Mouse (Mus musculus) left cerebral cortex, adult 18-20 months (tissue): ENCODE results near the gene Mpeg1. TPM values are rescaled to one million over a fixed set of nuclear protein-coding genes. Genes with fewer than 3 reads are reported as not detected.

Experiments
- DNase-seq, 2 experiments: peaks; one replicate each; pipeline ENCODE4 v3.0.0; 2021 to 2022; ENCODE audit warnings: low spot score in 2 of 2, mixed read lengths in 1 of 2
- long read RNA-seq, 2 experiments: library from polyadenylated mRNA; stranded (forward); transcript quantifications; one replicate each; pipeline ENCODE4 v2.0.0; 2021
- total RNA-seq, 2 experiments: library from RNA; stranded (reverse); gene quantifications; 2 replicates each; pipeline ENCODE4 v1.2.3; 2021

The Mpeg1 gene
- total RNA-seq: 1 to 10 TPM; 9.7 TPM
- long read RNA-seq, experiment 1, partial matches to known transcripts: 0 of 7 reads
- long read RNA-seq, experiment 1, other reads (novel, unspliced or antisense): 7 of 7 reads
- long read RNA-seq, experiment 2, partial matches to known transcripts: 0 of 3 reads
- long read RNA-seq, experiment 2, other reads (novel, unspliced or antisense): 3 of 3 reads

DNA sequence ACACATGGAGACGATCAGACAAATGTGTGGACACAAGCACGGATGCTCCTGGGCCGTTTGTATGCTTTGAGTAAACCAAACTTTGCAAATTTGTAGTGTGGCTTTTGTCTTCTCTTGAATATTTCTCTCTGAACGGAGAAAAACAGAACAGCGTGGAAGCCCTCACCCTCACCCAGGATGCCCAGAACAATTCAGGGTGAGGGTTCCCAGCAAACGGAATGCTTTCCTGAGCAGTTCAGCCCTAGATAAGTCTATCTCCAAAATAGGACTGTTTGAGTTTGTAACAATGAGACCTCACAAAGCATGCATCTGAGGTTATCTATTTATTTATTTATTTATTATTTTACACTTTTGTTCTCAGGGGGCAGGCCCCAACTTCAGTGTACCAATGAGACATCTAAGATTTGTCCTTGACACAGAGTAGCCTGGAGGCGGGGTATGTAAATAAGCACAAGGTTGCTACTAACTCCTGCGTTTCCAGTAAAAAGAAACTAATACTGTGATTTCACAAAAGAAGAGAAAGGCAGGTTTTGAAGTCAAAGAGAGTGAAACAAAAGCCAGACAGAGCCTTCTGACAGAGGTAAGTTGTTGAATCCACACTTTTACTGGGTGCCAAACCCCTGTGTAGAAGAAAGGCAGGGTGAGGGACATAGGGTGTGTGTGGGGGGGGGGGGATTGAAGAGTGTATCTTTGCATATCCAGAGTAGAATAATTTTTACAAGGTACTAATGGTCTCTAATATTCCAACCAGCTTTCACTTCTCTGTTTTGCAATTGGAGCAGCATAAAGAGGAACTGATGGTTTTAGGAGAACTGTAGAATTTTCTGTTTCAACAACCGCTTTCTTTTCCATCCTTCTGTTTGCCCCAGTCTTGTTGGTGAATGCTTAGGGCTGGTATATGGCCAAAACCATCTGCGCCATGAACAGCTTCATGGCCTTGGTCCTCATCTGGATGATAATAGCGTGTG lies at the start of gene Mpeg1:
Gene Mpeg1, plus strand, starts transcription at position 498 of the 968 bp plus-strand sequence.
- DNase-seq: no peak

DNA sequence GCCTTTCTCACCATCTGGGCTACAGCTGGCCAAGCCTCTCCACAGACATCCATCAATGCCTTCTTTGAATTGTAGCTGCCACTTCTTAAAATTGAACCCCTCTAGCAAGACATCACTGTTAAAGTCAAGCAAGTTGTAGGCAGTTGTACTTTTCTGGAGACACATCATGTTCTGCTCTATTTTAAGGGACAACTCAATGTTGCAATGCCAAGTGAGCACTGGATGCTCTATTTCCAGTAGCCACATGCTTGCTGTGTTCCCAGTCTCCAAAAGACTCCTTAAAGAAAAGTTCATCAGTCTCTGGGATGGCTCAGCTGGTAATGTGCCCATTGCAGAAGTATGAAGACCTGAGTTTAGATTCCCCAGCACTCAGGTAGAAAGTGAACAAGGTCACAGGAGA lies 46.8 kb upstream of the Mpeg1 start:
- DNase-seq: no peak

DNA sequence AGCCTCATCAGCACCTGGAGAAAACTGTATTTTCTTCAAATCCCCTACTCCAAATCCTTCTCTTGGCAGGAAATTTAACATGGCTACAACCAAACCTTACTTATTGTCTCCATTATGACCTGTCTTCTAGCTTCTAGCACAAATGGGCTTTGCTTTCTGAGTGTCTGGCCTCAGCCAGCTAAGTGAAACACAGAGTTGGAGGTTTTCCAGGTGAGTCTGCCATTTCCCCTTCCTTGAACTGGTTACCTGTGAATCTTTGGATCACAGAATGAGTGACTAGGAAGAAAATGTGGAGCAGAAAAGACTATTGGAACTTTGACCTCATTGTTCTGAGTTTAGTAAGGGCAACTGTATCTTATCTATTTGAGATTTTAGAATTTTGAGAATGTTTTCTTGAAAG lies 43.2 kb upstream of the Mpeg1 start, which contains the start of gene Olfr1441:
Gene Olfr1441, plus strand, starts transcription at position 73 of the 400 bp plus-strand sequence.
- no peak for DNase-seq

DNA sequence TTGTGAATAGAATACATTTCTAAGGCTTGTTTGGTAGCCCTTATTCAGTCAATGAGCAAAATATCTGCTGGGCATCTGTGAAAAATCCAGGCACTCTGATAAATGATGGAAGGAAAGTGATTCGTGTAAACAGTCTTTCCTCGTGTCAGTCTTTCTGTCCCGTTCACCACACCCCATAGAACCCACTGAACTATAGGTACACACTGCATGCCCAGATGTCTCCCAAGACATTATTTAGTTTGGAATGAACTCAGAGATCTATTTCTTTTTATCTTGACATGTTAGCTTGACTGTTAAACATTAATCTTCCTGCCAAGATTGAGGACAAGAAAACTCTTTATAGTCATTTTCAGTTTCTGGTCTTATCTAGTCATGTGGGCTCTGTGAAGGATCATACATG lies 42.3 kb upstream of the Mpeg1 start:
- DNase-seq: no peak

DNA sequence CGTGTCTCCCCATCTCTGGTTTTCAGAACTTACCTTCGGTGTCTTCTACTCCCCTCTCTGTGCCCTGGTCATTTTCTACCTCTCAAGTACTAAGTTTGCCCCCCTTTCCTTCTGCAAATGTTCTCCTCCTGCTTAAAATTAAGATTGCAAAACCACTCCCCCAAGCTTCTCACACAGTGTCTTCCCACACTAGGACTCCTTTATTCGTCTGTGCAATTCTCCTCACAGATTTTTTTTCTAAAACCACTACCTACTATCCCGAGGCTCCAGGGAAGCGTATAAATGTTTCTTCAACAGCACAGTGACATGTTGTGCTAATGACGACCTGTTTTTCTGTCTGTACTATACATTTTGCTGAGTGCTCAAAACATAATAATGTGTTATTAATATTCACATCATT lies 40.0 kb upstream of the Mpeg1 start:
- DNase-seq: no peak

DNA sequence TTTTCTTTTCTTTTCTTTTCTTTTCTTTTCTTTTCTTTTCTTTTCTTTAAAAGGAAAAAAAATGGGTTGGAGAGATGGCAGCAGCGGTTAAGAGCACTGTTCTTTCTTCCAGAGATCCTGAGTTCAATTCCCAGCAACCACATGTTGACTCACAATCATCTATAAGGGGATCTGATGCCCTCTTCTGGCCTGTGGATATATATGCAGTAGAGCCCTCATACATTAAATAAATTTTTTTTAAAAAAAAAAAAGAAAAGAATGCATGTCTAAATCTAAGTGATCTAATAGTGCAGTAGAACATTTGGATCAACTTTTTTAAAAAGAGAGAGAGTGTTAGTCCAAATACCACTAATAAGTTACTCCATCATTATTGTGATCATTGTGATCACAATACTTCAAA lies 38.9 kb upstream of the Mpeg1 start:
- no peak for DNase-seq

DNA sequence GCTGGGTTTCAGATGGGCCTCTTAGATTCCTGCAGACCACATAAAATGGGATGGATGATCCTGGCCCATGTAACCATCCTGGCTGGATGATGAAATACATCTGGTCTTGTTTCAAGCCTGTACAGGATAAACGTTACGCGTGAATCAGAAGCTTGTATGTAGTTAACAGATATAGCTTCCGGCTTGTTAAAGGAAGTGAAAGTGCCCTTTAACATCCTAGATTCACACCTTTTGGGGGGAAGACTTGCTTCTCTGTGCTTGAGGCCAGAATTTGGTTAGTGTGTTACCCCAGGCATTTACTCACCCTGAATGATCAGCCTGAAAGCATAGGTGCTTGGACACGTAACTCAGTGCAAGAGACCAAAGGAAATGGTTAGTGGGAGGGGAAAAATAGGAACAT lies 33.5 kb upstream of the Mpeg1 start:
- DNase-seq: no peak

DNA sequence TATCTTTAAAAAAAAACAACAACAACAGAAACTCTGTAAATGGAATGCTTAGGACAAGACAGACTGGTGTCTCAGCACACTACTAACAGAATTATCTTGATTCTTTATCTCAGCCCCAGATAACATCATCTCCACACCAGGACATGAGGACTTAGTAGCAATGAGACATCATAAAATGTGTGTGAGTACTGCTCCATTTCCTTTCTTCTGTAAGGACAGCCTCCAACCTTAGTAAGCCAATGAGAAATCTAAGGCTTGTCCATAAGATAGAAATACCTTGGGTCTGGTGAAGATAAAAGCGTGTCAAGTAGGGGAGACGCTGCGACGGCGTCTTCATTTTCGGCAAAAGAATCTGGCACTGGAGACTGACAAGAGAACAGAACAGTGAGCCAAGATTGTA lies 33.0 kb upstream of the Mpeg1 start, which contains the start of gene Pfpl:
Gene Pfpl, plus strand, starts transcription at position 301 of the 400 bp plus-strand sequence.
- no peak for DNase-seq

DNA sequence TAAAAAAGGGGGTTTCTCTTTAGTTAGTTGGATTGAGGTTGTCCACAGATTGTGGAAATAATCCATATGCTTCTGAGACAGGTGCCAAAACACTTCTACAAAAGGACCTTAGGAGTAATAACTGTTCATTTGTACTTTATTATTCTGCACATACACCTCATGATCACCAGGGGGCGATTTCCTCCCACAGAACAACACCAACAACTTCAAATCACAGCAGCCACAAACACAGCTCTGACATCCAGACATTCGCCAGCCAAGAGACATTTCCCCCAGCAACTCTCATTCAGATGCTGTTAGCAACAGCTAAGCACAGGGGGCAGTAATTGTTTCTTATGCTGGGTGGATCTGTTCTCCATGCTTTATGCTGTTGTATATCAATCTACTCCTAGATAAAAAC lies 27.5 kb upstream of the Mpeg1 start:
- DNase-seq: no peak

DNA sequence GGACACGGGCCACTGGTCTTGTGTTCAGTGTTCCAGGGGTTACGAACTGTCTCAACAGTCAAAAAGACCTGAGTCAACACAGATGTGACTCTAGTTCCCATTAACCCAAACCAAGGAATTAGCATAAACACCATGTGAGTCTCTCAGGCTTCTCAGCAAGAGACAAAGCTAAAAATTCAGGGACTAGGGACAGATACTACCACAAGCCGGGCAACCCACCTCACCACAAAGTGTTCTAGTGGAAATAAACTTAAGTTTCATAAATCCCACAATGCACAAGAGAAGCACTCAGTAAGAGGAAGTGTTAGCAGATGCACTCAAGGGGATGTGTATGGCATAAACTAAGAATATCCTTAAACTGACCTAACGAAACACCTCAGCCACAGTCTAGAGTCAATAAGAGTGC lies 25.6 kb upstream of the Mpeg1 start:
- DNase-seq: no peak

DNA sequence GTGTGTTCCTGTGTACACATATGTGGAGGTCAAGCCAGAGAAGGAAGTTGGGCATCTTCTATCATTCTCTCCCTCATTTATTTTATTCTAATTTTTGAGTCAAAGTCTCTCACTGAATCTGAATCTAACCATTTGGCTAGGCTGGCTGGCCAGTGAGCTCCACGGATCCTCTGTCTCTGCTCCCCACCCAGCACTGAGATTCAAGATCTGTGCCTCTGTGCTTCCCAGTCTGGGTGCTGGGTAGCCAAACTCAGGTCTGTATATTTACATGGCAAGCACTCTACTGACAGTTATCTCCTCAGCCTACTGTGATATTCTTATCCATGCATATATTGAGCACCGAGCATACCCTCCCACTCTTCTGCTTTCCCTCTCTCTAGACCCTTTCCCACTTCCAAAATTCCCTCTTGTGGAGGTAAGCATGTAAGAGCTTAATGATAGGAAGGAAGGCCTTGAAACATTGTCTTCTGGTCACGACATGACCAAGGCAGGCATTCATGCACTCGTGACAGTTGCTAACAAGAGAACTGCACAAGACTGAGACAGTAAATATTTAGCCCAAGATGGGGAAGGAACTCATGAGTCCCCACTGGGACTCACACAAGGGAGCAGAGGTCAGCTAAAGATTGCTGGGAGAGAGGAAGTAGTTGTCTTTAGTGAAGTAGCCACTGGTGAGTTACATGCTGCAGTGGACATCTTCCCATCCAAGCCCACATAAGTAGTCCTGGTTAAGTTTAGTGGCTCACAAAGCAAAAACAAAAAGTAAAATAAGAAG lies 24.6 kb upstream of the Mpeg1 start:
- no peak for DNase-seq

DNA sequence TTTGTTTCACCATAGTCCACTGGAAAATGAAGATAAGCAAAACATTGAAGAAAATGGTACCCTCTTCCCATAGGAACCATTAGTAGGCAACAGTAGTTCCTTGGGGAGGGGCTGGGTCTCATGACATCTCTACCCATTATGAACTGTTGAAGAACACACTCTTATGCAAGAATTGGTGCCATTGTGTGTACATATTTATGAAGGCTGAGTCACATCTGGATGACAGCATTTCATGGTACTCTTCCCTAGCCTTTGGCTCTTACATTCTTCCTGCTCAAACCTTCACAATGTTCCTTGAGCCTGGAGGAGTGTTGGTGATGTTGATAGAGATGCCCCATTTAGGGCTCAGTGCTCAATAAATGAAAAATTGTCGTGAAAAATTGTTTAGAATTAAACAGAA lies 21.0 kb upstream of the Mpeg1 start:
- no peak for DNase-seq

DNA sequence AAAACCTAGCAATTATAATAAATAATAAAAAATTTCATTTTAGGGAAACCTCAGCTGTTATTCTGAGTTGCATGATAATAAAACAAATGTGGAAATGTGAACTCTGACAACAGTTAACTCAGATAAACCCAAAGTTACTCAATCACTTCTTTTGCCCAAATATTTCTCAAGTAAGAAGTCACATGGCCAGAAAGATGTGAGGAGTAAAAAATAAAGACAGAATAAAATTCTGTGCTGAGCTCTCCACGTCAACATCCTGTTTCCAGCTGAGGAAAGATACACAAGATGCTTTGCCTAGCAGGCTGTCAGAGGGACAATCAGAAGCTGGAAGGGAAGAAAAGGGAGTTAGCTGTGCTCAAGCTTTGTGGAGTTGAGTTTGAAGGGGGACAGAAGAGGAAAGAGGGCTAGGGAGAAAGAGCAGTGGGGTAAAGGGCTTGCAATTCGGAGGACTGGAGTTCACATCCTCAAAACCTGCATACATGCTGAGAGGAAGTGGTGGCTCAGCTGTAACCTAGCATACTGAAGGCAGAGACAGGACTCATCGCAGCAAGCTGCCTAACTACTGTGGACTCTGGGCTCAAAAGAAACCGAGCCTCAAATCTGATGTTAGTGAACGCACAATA lies 20.4 kb upstream of the Mpeg1 start:
- no peak for DNase-seq

DNA sequence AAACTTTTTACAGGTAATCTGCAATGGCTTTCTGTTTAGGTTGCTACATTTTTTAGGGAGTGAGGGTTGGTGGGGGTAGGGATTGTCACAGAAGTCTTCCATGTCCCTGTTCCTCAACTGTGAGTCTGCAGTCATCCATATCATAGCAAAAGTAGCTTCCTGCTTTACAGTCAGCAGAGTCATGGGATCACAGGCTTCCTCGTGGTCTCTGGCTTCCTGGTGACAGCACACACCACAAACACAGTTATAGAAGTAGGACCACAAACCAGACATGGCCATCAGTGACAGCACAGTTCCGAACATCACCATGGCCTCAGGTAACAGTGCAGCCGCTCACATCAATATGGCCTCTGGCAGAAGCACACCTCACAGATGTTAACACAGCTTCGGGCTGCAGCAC lies 18.0 kb upstream of the Mpeg1 start:
- no peak for DNase-seq

DNA sequence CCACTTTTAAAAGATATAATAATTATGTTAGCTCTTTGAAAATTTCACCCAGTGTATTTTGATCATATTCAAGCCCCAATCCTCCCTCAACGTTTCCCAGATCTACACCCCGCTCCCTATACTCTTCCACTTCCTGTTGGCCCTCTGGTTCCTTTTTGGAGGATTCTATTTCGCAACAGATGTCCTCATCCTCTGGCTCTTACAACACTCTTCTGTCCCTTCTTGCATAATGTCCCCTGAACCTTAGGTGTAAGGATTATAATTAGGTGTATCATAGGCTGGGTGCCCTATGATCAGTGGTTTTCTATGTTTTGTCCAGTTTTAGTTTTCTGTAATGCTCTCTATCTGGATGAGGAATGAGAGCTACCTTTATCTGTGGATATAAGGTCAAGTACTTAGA lies 15.6 kb upstream of the Mpeg1 start:
- DNase-seq: no peak

DNA sequence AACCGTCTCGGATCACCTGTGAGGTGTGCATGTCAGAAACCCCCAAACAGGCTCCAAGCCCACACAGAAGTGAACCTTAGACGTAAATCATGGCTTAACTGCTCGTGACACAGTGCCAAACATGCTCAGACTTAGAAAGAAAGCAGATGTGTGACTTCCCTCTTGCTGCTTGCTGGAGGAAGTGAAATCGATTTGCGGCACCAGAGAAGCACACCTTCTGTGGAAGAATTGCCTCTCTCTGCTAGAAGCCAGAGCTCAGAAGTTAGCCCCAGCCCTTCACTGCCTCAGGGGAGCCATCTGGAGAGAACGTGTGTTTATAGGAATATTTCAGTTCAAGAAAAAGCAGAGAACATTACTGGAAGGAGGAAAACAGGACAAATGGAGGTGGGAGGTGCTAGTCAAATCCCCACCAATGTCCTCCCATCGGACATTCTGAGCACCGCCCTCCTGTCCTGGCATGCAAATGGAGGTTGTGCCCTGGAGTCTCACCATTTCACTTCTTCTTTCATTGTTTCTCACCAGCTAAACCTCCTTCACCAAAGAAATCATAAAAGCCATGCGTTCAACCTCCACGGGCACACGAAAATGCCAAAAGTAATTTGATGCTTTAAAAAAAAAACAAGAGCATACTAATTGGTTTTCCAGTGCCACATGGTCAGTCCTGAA lies 3.0 kb upstream of the Mpeg1 start:
- DNase-seq: no peak

DNA sequence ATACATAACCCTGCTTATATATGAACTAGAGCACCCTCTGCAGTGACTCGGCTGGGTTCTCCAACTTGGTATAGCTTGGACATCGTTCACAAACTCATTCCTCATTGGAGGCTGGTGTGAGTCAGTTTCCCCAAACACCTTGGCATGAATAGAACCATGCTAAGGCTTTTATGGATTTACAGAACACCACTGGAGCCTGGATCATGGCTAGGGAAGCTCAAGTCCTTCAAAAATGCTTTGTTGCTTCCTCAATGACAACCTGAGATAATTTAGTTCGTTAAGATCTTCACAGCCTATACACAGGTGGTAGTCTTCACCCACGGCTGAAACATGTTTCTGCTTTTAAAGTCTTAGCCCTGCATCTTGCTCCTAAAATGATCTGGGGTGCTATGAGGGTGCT lies 1.1 kb upstream of the Mpeg1 start:
- no peak for DNase-seq

DNA sequence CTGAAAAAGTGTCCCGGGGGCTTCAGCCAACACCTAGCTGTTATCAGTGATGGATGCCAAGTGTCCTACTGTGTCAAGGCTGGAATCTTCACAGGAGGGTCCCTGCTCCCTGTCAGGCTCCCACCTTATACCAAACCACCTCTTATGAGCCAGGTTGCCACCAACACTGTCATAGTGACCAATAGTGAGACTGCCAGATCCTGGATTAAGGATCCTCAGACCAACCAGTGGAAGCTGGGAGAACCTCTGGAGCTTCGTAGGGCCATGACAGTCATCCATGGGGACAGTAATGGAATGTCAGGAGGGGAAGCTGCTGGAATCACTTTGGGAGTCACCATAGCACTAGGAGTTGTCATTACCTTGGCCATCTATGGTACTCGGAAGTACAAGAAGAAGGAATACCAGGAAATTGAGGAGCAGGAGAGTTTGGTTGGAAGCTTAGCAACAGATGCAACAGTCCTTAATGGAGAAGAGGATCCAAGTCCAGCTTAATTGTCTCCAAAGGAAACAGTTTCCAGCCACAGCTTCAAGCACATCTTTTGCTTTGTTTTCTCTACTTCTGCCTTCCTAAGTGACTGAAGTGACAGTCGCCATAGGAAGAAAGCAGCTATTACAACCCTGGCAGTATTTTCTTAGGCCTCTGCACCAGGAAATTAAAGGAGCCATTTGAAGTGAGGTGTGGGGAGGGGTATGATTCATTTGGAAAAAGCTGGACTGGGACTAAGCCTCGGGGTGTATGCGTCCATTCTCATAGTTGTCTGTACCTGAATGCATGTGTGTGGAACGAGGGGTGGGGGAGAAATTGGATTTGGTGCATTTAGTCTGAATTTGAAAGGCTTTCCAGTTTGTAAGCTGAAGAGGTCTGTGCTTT lies 2.5 kb downstream of the Mpeg1 start:
- DNase-seq: no peak

DNA sequence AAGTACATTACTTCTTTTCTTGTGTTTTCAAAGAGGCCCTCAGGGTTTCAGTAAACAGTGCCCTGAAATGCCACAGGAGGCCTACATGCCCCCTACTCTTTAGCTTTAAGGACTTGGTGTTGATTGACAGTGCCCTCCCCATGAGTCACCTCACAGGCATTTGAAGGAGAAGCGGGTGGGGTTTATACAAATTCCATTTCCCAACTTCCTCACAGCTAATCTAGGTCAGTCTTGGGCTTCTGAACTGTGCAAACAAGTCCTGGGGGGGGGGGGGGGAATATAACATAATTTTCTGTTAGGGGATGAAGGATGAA lies 3.1 kb downstream of the Mpeg1 start:
- DNase-seq: no peak

DNA sequence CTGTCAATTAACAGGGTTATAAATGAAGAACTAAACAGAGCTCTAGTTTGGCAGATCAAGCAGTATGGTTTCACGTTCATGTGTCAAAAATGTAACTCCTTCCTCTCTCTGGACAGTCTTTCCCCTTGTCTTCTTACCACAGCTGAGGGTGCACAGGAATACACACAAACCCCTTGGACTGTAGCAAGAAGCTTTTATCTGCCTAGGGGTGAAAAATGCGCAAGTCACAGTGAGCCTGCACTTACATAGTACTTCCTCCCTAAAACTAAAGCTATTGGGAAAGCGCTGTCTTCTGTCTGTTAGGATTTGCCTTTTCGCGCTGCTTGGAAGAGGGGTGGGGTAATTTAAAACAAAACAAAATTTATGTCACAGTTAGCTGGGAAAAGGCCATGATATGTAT lies 3.5 kb downstream of the Mpeg1 start:
- DNase-seq: no peak
